Mouse (Mus musculus): Measurements from ENCODE around the gene Mrpl32.
A peak's percentile ranks its signal among the peaks of the same experiment; 100 is the strongest.

Mrpl32 gene

DNA sequence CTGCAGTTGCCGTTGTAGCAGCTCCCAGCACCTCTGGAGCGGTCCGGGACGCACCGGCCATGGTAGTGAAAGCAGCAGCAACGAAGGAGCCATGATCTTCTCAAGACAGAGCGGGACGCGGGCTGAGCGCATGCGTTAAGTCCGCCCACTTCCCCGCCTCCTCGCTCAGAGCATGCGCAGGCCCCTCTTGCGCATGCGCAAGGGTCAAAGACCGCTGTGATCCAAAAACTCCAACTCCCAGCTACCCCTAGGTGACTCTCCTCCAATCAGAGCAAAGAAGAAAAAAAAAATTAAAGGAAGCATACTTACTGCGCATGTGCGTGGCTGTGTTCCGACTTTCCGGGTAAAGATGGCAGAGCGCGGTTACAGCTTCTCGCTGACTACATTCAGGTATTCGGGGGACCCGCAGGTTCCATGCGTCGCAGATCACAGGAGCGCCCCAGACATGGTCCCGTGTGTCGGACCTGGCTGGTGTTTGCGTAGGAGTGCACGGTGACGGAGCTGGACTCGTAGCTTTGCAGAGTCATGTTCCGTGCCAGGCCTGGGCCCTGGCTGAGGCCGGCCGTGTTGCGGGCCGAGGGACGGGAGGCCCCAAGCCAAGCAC lies at the start of gene Mrpl32, which contains the start of gene Psma2:
Gene Mrpl32 (minus strand): TSS at position 240 of the 604 bp plus-strand sequence.
Gene Psma2 (plus strand): TSS at position 315 of the 604 bp plus-strand sequence.
- DNase-seq (ENCODE audit: low spot score) = peak; percentile 96

DNA sequence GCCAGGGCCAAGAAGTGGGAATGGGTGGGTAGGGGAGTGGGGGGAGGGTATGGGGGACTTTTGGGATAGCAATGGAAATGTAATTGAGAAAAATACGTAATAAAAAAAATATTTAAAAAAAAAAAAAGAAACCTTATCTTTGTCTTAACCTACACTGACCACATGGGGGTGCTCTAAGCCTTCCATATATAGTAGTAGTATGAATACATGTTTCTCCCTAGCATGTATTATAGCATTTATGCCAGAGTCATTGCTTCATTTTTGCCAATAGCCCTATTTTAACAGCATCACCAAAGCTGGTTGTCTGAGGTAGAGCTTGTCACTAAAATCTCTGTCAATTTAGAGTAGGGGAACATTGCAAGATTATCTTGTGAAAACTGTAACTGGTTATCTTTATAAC lies 36.3 kb upstream of the Mrpl32 start:
- DNase-seq (ENCODE audit: low spot score) = peak; percentile 24

DNA sequence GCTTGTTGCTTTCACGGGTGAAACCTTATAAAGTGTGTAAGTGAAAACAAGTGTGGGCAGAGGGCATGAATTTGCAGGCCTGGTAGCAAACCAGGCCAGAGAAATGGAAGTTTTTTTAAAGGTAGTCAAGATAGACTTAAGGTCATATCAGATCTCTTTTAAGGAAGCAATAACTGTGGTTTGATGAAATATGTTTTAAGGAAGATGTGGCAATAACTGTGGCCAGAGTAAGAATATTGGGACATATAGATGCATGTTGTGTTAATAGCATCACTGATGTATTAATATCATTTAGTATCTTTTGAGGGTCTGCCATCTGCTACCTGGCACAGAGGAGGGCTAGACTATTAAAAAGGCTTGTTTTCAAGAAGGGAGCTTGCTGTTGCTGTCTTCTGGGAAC lies 27.0 kb upstream of the Mrpl32 start:
- DNase-seq (ENCODE audit: low spot score) = no peak

DNA sequence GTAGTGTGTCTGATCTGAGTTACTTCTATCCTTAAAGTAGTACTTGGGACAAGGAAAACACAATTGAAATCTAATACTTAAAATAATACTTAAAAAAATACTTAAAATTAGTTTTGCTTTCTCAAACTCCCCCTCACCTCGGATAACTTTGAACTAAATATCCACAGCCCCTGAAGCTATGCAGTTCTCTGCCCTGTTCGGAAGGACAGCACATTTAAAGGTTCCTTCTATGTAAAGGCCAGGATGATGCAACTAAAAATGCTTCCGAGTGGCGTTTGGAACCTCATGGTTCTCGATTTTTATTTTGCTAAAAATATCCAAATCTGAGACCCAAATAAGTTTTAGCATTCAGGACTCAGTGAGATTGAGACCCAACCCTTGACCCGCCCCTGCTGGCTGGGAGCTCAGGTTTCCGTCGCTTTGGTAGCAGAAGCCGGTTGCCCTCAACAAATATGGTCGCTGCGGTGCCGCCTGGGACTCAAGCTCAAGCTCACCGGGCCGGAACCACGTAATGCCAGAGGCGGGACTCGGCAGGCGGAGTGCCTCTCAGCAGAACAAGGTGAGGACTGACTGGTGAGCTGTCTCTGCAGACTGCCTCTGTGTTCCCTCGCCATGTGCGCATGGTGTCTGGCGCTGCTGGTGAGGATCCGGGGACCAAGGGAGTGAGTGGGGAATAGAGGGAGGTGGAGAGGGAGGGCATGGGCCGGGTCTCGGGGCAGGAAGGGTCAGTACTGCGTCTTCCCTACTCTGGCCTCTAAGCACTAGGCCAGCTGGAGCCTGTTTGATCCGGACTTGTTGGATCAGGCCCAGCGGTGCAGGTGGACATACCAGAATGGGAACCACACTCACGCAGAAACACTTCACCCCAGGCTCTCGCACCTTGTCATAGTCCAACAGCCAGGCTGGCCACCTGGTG lies 17.0 kb upstream of the Mrpl32 start, which contains the start of gene AW209491:
Gene AW209491 (plus strand): TSS at position 429 of the 916 bp plus-strand sequence.
- peak; percentile 97 for DNase-seq (ENCODE audit: low spot score)

DNA sequence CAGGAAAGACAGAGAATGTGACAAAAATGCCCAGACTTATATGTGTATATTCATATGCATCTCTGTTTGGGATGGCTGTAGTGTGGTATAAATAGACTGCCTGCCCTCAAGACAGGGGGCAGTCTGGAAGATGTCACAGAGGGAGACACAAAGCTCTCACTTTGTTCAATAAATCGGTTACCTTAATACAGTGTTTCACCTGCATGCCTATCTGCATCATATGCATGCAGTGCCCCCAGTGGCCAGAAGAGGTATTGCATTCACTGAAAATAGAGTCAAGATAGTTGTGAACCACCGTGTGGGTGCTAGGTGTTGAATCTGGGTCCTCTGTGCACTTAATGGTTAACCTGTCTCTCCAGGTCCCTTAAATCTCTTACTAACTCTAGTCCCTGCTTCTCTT lies 5.8 kb upstream of the Mrpl32 start:
- DNase-seq (ENCODE audit: low spot score) = peak; percentile 70

DNA sequence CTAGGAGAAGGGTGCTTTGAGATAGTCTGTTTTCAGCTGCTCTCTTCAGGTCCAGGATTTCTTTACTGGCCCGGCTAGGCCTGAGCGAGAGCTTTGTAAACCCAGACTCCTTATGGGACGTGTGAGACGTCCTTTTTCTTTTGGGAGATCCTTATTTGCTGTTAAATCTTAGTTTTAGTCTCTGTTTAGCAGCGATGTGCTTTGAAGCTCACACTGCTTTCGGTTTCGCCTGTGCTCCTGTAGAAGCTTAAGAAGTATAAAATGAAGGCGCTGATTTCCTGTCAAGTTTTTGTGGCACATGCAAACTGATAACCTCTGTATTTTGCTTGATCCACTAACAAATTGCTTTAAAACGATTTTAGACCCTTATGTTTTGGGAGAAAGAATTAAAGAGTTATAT lies 588 bp upstream of the Mrpl32 start:
- no peak for DNase-seq (ENCODE audit: low spot score)

DNA sequence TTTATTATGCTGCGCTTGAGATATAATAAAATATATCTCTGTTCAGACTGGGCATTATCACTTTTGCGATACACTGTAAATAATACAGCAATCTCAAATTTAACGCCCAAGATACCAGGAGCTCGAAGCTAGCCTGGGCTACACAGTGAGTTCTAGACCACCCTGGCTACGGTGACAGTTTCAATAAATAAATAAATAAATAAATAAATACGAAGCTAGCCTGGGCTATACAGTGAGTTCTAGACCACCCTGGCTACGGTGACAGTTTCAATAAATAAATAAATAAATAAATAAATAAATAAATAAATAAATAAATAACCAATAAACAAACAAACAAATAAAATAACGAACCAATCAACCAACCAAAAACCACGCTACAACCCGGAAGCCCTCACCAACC lies 502 bp downstream of the Mrpl32 start:
- DNase-seq (ENCODE audit: low spot score) = no peak

DNA sequence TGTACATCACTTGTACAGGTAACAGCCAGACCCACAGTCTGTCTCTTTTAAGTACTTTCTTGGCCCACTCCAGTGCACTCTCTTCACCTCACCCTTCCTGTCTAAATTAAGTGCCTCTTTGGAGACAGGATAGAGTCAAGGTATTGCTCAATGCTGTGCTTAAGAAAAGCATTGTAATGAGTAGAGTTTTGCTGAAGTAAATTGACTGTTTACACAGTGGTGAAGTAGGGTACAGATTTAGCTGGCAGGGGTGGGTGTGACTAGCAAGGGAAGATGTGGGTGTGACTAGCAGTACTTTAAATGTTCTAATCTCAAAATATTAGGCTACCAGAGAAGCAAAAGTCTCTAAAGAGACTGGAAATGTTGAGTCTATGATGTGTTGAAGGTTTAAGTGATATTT lies 5.3 kb downstream of the Mrpl32 start:
- DNase-seq (ENCODE audit: low spot score) = no peak

DNA sequence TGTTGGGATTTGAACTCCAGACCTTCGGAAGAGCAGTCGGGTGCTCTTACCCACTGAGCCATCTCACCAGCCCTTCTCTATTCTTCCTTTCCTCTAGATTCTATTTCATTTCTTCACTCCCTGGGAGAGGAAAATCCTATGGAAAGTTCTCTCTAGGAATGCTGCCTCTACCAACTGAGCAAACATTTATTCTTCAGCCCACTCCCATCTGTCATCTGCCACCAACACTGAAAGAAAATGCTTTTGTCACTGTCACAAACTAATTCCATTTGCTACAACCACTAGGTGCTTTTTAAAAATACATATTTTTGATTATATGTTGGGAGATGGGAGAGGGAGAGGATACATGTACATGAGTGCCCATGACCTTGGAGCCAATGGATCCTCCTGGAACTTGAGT lies 10.2 kb downstream of the Mrpl32 start:
- no peak for DNase-seq (ENCODE audit: low spot score)

DNA sequence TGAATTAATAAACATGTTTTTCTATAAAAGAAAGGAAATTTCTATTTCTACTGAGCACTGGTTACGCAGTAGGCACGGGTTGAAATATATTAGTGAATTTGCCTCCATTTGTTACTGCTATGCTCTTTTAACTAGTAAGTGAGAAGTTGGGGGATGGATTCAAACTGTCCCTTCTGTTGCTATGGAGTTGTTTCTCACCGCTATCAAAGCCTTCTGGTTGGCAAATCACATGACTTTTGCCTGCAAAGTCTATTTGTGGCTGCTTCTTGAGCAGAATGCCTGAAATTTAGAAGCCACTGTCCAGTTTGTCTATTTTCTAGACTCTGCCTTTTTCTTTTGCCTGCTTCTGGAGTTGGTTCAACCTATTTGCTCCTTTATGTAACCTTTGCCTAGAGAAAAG lies 32.6 kb downstream of the Mrpl32 start:
- DNase-seq (ENCODE audit: low spot score) = no peak

DNA sequence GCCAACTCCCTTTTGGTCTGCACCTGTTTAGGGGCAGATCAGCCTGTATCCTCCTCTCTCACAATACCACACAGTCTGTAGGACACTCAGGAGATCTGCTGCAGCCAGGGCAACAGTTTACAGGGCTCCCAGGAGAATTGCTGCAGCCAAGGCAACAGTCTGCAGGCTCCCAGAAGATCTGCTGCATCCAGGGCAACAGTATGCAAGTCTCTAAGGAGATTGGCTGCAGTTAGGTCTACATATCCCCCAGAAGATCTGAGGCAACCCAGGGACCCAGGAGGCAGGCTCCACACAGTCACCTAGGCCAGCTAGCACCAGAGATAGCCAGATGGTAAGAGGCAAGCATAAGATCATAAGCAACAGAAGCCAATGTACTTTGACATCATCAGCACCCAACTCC lies 38.8 kb downstream of the Mrpl32 start:
- no peak for DNase-seq (ENCODE audit: low spot score)

DNA sequence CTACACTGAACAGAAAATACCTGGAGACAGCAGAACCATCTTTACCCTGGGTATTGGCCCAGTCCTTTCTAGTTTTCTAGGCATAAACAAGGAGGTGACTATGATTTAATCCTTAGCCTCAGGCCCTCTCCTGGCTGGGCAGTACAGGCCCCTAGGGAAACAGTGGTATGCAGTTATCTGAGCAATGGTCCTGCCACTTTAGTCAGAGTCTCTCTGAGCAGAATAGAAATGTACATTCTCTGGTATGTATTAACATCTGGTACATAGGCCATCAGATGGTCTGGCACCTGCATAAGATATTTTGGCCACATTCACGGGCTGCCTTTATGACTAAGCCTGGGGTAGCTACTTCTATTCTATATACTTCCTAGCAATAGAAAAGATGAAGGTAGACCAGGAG lies 51.6 kb downstream of the Mrpl32 start:
- DNase-seq (ENCODE audit: low spot score) = no peak
